Mouse (Mus musculus) kidney, postnatal 10 days (tissue): ENCODE data around the gene Utp14b.

Source experiments
- DNase-seq: peaks from one replicate; pipeline ENCODE4 v3.0.0; 2021; ENCODE audit warnings: mixed read lengths

The Utp14b gene

GRCm38 (mm10) chr1:78657671-78658440 is at the start of gene Utp14b, which contains the start of gene Acsl3:
Utp14b (plus strand) TSS chr1:78658038.
Acsl3 (plus strand) TSS chr1:78657825.
- DNase-seq, result peak; percentile 98

DNA sequence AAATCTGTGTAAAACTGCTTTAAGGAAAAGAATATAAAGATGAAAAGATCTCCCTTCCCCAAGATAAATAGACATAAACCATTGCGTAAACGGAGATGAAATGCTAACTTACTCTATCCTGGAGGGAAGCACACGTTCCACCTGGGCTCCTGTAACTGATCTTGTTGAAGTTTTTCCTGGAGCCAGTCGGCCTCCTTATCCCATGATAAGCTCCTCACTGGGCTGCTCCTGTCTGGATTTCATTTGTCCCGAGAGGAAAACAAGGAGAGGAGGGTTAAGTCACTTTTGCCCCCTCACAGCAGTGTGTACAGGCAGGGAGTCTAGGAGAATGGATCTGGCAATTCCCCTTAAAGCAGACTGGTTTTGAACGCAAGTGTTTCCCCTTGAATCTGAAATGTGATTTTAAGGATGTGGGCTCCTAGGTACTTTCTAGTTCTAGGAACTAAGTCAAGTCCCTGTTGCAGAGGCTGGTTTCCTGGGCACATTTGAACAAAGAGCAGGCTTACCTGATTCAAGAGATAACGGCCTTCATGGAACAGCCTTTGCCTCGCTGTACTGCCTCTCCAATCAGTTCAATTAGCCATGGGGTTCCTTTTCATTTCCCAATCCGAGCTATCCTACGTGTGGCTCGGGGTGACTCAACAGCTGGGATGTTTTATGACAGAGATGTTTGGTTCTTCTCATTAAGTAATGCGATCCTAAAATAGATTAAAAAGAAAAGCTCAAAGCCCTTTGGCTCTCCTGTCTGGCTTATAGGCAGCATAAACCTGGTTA is 48.5 kb upstream of the Utp14b start:
- DNase-seq, result no peak

DNA sequence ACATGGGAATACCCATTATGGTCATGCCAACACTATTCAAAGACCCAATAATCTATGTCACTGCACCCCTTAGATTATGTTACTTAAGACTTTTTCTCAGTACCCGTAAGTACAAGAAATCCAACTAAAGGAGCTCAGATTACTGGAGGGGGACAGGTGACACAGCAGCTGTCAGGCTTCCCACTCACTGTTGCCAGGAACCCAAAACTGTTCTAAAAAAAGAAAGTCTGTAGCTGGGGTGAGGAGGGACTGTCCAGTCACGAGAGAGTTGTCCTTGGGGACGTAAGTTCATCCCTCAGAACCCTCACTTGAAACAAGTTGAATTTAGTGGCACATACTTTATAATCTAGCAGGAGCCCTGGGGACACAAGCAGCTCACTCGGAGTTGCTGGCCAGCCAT is 46.8 kb upstream of the Utp14b start:
- DNase-seq, result no peak

DNA sequence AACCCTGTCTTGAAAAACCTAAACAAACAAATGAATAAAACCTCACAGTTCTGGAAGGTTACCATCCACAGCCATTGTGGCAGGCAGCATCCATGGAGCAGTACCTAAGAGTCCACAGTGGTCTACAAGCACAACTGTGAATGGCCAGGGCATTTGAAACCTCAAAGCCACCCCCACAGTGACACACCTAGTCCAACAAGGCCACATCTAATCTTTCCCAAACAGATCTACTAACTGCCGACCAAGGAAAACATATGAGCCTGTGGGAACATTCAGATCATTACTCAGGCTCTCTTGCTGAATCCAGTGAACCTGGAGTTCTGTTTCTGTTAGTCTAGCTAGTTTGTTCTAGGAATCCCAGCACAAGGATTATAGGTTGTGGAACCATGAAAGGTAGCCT is 44.9 kb upstream of the Utp14b start:
- no peak for DNase-seq

DNA sequence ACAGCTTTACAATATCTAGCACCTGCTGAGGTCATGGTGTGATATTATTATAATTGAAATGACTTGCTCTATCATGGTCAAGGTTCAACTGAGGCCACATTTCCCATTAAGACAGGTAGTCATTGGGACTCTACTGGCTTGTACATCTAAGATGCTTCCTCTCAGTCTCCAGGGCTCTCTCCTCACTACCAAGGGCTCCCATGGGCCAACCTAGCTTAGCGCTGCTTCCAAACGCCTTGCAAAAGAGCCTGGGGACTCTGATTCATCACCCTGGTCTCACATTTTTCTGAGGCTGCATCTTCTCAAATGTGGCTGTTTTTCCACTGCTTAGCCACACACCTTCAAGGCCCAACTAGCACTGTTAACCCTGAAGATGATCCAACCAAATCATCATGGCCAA is 33.5 kb upstream of the Utp14b start:
- no peak for DNase-seq

DNA sequence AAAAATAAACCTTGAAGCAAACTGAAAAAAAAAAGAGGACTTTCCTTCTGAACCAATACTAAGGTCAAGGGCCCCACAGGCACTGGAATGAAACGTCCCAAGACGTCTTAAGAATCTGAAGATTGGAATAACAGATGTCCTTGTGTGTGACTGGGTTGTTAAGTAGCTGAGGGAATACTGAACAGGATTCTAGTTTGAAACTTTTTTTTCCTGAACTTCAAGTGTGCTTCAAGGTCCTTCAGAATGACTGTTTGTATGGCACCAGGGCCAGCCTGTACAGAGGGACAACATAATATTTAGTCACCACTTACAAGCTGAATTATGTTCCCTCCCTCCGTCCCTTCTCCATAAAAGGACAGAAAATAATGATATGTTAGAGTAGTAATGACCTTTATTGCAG is 23.4 kb upstream of the Utp14b start:
- no peak for DNase-seq

DNA sequence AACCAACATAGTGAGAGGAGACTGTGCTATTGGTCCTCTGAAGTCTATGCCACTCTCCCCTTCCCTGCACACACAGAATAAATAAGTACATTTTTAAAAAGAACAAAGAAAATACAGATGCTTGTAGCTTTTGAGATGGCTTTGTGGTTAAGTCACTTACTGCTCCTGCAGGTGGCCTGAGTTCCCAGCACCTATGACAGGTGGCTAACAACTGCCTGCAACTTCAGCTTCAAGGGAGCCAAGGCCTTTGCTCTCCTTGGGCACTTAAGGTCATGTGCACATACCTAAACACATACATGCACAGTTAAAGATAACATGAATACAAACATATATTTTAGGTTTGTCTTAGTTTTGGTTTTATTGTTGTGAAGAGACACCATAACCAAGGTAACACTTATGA is 17.0 kb upstream of the Utp14b start:
- no peak for DNase-seq

DNA sequence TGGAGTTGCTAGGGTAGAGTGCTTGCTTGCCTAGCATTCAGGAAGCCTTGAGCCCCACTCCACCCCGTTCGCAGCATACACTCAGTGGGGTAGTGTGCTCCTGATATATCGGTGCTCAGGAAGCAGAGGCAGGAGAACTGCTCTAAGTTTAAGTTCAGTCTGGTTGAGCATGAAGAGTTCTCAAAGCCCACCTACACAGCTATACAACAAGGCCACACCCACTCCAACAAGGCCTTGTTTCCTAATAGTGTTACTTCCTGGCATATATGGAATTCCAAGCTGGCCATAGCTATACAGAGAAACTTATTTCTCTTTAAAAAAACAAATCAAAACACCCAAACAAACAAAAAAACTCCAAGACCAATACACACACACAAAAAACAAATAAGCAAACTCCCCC is 16.0 kb upstream of the Utp14b start:
- no peak for DNase-seq

DNA sequence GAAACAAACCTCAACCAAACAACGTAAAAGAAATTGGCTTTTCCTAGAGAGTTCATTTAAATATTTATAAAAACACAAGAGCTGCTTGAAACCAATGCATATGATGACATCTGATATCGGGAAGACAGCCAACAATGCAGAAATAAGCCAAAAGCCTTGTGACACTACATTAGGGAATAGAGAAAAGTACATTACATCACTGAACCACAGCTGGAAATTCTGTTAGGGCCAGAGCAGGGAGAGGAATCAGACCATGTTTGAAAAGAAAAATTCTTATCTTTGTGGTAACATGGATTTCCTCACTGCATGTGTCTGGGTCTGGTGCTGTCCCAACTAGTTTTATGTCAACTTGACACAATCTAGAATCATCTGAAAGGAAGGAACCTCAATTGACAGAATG is 15.6 kb upstream of the Utp14b start:
- DNase-seq, result no peak

GRCm38 (mm10) chr1:78647317-78647885 is 10.4 kb upstream of the Utp14b start:
- no peak for DNase-seq

DNA sequence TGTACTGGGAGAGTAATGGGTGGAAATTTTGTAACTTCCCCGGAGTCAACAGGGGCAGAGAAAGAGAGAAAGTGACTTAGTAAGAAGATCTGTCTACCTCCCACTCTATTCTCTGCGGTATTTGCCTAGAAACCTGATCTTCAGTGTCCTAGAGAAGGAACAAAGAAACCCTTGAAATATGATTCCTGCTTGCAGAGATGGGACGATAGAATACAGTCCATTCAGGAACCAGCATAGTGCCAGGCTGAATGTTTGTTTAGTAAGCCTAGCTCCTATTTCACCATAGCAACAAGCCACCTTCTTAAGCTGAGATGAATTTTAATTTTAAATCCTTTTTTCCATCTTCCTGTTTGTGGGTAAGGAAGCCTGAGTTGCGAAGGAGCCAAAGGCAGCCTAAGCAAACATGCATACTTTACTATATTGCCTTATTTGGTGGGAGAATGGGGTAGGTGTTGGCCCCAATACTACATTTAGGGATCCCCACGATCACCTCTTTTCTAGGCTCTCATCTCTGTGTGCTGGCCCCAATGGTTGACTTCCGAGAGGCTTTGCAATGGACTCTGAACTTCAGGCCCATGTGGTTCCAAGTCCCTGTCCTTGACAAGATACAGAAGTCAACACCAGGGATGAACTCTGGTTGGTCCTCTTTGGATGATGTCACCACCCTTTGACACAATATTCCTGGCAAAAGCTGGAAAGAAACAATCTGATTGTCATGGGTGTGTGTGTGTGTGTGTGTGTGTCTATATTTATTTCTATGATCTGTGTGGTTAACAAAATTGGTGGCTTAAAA is 8.4 kb upstream of the Utp14b start:
- DNase-seq, result no peak

GRCm38 (mm10) chr1:78656472-78656871 is 1.4 kb upstream of the Utp14b start:
- DNase-seq, result peak; percentile 56

DNA sequence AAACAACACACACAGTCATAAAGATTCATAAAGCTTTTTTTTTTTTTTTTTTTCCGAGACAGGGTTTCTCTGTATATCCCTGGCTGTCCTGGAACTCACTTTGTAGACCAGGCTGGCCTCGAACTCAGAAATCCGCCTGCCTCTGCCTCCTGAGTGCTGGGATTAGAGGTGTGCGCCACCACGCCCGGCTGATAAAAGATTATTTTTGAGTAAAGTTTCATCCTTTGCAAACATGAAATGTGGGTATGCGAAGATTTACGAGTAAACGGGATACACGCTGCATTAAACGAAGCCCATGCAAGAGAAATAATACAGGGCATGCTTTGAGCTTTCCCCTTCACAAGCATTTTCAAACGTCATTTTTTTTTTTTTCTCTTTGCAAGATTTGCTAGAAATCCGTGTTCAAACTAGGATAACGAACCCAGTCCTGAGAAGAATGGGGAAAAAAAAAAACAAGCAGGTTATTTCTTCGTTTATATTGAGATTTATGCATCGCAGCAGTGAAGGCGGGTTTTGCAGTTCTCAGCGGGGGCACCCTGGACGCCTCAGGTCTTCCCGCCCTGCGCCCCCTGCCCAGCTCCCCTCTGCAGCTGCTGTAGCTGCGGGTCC is 713 bp upstream of the Utp14b start:
- no peak for DNase-seq

DNA sequence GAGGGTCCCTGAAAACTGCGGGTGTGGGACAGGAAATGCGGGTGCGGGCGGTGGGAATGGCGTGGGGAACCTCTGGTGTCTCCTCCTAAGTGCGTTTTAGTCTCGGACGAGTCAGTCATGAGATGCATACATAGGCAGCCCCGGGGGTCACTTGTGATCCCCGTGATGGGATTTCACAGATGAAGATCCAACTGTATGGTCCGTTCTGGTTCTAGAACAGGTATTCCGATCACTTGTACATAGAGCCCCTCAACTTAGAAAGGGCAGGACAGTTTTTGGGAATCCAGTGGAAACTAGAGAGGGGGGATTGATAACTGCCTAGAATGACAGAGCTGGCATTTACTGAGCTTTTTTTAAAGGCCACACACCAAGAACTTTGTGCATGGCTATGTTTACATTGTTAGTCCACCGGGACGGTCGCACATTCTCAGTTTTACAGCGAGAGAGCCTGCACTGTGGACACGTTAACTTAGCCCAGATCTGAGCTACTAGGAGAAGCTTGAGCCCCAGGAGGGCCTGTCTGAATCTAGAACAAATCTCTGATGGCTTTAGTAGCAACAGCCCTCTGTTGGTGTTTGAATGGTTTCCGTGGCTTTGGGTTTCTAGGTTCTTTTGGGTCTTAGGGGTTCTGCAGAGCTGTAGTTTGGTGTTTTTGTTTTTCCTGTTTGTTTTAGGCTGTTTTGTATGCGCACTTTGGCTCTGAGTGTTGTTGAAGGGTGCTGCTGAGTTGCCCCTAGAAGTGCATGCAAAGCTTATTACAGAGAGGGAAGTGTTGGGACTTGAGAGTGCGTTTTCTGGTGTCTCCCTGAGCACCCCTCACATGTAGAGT is 817 bp downstream of the Utp14b start:
- DNase-seq, result peak; percentile 31

DNA sequence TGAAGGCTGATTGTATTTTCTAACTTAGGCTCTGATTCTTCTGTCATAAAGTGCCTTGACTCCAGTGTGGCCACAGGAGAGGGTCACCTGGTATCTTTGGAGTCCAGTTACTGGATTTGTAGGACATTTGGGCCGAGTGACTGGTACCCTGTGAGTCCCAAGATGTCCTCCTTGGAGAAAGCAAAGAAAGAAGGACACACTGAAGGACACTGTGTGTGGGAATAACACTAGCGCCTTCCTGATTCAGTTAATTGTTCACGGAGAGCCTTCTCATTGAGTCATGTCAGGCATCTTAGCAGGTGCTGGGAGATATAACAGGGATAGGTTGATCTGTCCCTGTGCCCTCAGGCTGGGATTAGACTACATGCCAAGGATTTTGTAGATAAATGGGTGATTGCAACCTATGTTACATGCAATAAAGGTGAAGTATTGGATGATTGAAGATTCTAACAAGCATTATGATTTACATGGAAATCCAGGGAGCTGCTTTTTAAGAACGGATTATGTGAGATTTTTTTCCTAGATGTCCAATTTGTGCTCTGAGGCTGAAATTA is 1.5 kb downstream of the Utp14b start:
- DNase-seq, result no peak

DNA sequence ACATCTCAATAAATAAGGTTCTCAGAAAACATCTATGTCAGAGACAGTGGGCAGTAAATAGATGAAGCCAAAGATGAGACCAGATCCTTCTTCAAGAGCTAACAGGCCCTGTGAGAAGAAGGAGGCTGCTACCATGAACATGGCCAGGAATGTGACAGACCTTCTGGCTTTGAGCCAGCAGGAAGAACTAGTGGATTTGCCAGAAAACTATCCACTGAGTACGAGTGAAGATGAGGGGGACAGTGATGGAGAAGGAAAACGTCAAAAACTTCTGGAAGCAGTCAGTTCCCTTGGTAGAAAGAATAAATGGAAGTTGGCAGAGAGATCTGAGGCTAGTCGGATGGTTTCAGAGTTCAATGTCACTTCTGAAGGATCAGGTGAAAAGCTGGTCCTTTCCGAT is 6.5 kb downstream of the Utp14b start:
- no peak for DNase-seq

DNA sequence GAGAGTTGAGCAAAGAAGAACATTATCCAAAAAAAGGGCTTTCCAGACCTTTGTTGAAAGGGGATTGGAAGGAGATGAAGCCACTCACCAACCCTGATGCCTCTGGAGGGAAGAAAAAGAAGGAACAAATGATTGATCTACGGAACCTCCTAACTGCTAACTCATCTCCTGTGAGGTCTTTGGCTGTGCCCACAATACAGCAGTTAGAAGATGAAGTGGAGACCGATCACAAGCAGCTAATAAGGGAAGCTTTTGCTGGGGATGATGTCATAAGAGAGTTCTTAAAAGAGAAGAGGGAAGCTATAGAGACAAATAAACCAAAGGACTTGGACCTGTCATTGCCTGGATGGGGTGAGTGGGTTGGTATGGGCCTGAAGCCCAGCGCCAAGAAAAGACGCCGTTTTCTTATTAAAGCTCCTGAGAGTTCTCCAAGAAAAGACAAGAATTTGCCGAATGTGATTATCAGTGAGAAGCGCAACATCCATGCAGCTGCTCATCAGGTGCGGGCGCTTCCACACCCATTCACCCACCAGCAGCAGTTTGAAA is 8.2 kb downstream of the Utp14b start:
- DNase-seq, result no peak

GRCm38 (mm10) chr1:78666585-78666984 is 8.7 kb downstream of the Utp14b start:
- DNase-seq, result no peak

DNA sequence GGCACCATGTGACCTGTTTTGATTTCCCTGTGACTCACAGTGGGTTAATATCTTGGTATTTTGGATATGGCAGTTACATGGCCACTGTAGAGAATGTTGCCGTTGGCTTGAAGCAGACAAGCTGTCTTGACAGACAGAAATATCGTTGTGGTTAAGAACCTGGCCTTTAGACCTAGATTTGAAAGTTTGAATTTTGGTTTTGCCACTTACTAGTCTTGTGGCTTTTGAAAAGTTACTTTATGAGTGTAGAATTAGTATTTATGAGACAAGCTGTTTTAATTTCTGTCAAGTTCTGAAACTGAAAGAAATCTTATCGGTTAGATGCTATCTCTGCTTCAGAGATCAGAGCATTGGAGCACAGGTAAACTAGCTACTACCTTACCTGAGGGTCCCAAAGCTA is 24.5 kb downstream of the Utp14b start:
- no peak for DNase-seq

DNA sequence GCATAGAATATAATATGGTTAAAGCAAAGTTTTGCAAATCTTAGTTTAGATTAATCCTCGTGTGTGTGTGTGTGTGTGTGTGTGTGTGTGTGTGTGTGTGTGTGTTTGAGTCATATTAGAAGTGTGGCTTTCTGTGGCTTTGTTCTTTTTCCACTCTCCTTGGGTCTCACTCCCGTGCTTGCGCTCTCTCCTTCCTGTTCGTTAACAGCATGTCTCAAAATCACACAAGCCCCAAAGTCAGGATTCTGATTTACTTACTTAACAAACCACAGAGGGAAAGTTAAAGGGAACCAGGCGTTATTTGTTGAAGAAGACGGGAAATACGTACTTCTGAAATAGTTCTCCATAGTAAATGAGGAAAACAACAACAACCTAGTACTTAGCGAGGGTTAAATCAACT is 26.3 kb downstream of the Utp14b start:
- no peak for DNase-seq

GRCm38 (mm10) chr1:78686872-78687271 is 29.0 kb downstream of the Utp14b start:
- DNase-seq, result peak; percentile 41
